Comparison of ENCODE assay signal across 10 mouse cellular contexts in the genomic region with DNA sequence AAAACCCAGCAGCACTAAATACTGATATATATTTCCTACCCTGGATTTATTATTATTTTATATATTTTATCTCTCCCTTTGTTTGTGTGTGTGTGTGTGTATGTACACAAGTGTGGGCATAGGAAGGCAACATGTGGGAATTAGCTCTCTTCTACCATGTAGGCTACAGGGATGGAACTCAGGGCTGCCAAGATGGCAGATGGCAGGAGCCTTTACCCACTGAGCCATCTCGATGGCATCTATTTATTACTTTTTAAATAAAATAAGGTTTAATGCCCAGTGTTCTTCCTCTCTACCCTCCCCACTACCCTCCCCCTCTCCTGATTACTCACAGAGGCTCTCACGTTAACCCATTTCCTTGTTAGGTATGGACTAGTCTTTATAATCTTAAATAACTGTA. TPM values are rescaled to one million over a fixed set of nuclear protein-coding genes. Genes with fewer than 3 reads are reported as not detected.
"Had no signal": no experiment of that assay in that cellular context is flagged by ENCODE, and none has a peak within 500 bp of the region (broad histone marks: within the 10 kb centered on the region; RNA-seq: fewer than 3 reads in every experiment).

No protein-coding gene starts in this region.

- DNase-seq: kidney, postnatal 14 days; left cerebral cortex, postnatal 4 days; lung, adult 18-20 months; lung, postnatal 36 days; right cerebral cortex, adult 18-20 months; right cerebral cortex, postnatal 25 days; thymus, adult 18-20 months; thymus, postnatal 14 days had no signal

- ATAC-seq: midbrain, embryonic 13.5 days had no signal

RNA-seq across cellular contexts. Expression of a gene that starts 38.6 kb away (rescaled TPM):
- total RNA-seq: megakaryocyte progenitor cell, adult 5-6 weeks had no signal
